In genomic region chr8:126495461-126495860, GRCm38 (mm10) we compare ENCODE assay signal across 26 mouse cellular contexts. TPM values are rescaled to one million over a fixed set of nuclear protein-coding genes. Genes with fewer than 3 reads are reported as not detected.
A peak's percentile ranks its signal among the peaks of the same experiment; 100 is the strongest.
DNase-seq lines count a peak whose midpoint lies in the region; ATAC-seq and TF ChIP-seq lines count a peak whose summit lies in the region.
"Had no signal": no experiment of that assay in that cellular context is flagged by ENCODE, and none has a peak within 500 bp of the region (broad histone marks: within the 10 kb centered on the region; RNA-seq: fewer than 3 reads in every experiment).

No protein-coding gene starts in this region.

- TF ChIP-seq POLR2A in kidney, adult 2 months (IDR thresholded peaks at IDR 0.05; ENCODE audit: low read depth, low read length), result no peak

- TF ChIP-seq CTCF in kidney, adult 2 months (conservative IDR thresholded peaks at IDR 0.05; ENCODE audit: insufficient read depth, insufficient read length, low read depth, low read length), result no peak

- WGBS in liver, embryonic 13.5 days (ENCODE audit: insufficient replicate concordance), result 61% methylated on average over 12 of the region's 12 CpGs
- 84% methylated on average over 12 of the region's 12 CpGs for WGBS in kidney, adult 2 months

- peaks cover 21% of the 10 kb centered on the region for H3K4me1 ChIP-seq in liver, embryonic 13.5 days (replicated peaks)
- peaks cover 12% of the 10 kb centered on the region; the same call in 1 of the 2 replicates for H3K4me1 ChIP-seq in kidney, adult 2 months (ENCODE audit: control insufficient read depth, insufficient read depth, low read length)

- no peak overlapping the region for H3K4me3 ChIP-seq in liver, embryonic 13.5 days (replicated peaks)
- no peak overlapping the region for H3K4me3 ChIP-seq in kidney, adult 2 months (ENCODE audit: insufficient read depth, low read depth, low read length)
- H3K4me3 ChIP-seq: embryonic facial prominence, embryonic 12.5 days; embryonic facial prominence, embryonic 15.5 days; gastrocnemius, adult 2 months; heart, embryonic 12.5 days; heart, embryonic 15.5 days; hindbrain, embryonic 10.5 days; hindbrain, embryonic 13.5 days had no signal

- H3K27ac ChIP-seq in liver, embryonic 13.5 days, result no peak overlapping the region
- H3K27ac ChIP-seq in kidney, adult 2 months (ENCODE audit: insufficient read depth, low read depth, low read length), result no peak overlapping the region
- H3K27ac ChIP-seq: embryonic facial prominence, embryonic 12.5 days; embryonic facial prominence, embryonic 15.5 days; gastrocnemius, adult 2 months; heart, embryonic 15.5 days; hindbrain, embryonic 10.5 days; hindbrain, embryonic 13.5 days had no signal

- no peaks in the 10 kb centered on the region for H3K27me3 ChIP-seq in liver, embryonic 13.5 days
- H3K27me3 ChIP-seq in kidney, adult 2 months (replicated peaks; ENCODE audit: control insufficient read depth, insufficient read depth, low read length), result no peaks in the 10 kb centered on the region
- H3K27me3 ChIP-seq: embryonic facial prominence, embryonic 12.5 days; embryonic facial prominence, embryonic 15.5 days; heart, embryonic 12.5 days; heart, embryonic 15.5 days; hindbrain, embryonic 13.5 days had no signal

- H3K36me3 ChIP-seq in liver, embryonic 13.5 days, result no peaks in the 10 kb centered on the region
- no peaks in the 10 kb centered on the region for H3K36me3 ChIP-seq in kidney, adult 2 months (ENCODE audit: control insufficient read depth, insufficient read depth, low read length)
- H3K36me3 ChIP-seq: embryonic facial prominence, embryonic 12.5 days; embryonic facial prominence, embryonic 15.5 days; heart, embryonic 12.5 days; heart, embryonic 15.5 days; hindbrain, embryonic 10.5 days; hindbrain, embryonic 13.5 days had no signal

- peak; percentile 56 for ATAC-seq in liver, embryonic 13.5 days (ENCODE audit: low read depth)
- ATAC-seq: forebrain, embryonic 14.5 days; forebrain, postnatal 0 days; hindbrain, embryonic 16.5 days had no signal

- no peaks in the 10 kb centered on the region for H3K9me3 ChIP-seq in liver, embryonic 13.5 days (replicated peaks)
- H3K9me3 ChIP-seq: embryonic facial prominence, embryonic 12.5 days; embryonic facial prominence, embryonic 15.5 days; heart, embryonic 12.5 days; heart, embryonic 15.5 days; hindbrain, embryonic 10.5 days; hindbrain, embryonic 13.5 days had no signal

- DNase-seq in liver, embryonic 13.5 days, result no peak
- DNase-seq in liver, result no peak
- DNase-seq in 416B (ENCODE audit: low read depth), result peak; percentile 54
- DNase-seq in ZHBTc4 (ENCODE audit: low read depth, low spot score), result peak; percentile 42
- DNase-seq in kidney, adult 2 months, result no peak
- no peak for DNase-seq in spleen, postnatal 4 days (ENCODE audit: low spot score in 2 of 2)
- DNase-seq: adrenal gland, adult 2 months; adrenal gland, postnatal 14 days; B cell, adult 2 months; cerebellum, adult 11 months; cerebellum, adult 2 months; cerebellum, adult 9-11 months; forebrain, postnatal 0 days; gastrocnemius, adult 2 months; gastrocnemius, postnatal 14 days; heart, adult 18-20 months; heart, postnatal 10 days; heart, postnatal 36 days had no signal

- no peak overlapping the region for H3K4me2 ChIP-seq in liver, embryonic 13.5 days
- H3K4me2 ChIP-seq: embryonic facial prominence, embryonic 12.5 days; embryonic facial prominence, embryonic 15.5 days; heart, embryonic 12.5 days; heart, embryonic 15.5 days; hindbrain, embryonic 13.5 days had no signal

- H3K9ac ChIP-seq in liver, embryonic 13.5 days, result no peak overlapping the region
- H3K9ac ChIP-seq: embryonic facial prominence, embryonic 12.5 days; embryonic facial prominence, embryonic 15.5 days; forebrain, postnatal 0 days; heart, embryonic 12.5 days; heart, embryonic 15.5 days had no signal

RNA-seq across cellular contexts. Expression of gene Tarbp1, which starts 20.6 kb away (rescaled TPM):
- polyA plus RNA-seq in liver, embryonic 13.5 days (2015; fragmentation: Nextera tagmentation; extraction: Ambion mirVana), result 1.3 and 1.6 TPM in 2 replicates
- polyA plus RNA-seq in kidney, adult 2 months (2012; rRNA removed), result 2.7 and 3.2 TPM in 2 replicates

Comparison
In these comparisons a context has a peak if more than half of its experiments do, and no peak if none do; other contexts are left out.
1. DNase-seq: peak in 416B (single experiment) and ZHBTc4 (single experiment); none in liver, embryonic 13.5 days (single experiment), liver (single experiment), kidney, adult 2 months (single experiment) and spleen, postnatal 4 days (0 of 2).